Mouse (Mus musculus) lung, embryonic 14.5 days (tissue): ENCODE data around the gene Ndufa13. TPM values are rescaled to one million over a fixed set of nuclear protein-coding genes. Genes with fewer than 3 reads are reported as not detected.
A peak's percentile ranks its signal among the peaks of the same experiment; 100 is the strongest.

Experiments
- ATAC-seq: fragments of 200-750 bp; cut with Nextera tagmentation; 2 replicates; pipeline ENCODE4 v1.8.0; 2017; ENCODE audit warnings: mild to moderate bottlenecking, moderate TSS enrichment, moderate library complexity; ENCODE audit not compliant: insufficient read depth
- DNase-seq: peaks from one replicate; pipeline ENCODE4 v3.0.0-alpha.2; 2015
- H3K27ac ChIP-seq: fragments of 300-500 bp; sonication (generic); 2 replicates; pipeline ENCODE4 v1.5.1; 2014; ENCODE audit warnings: low read depth, mild to moderate bottlenecking, moderate library complexity
- H3K27me3 ChIP-seq: fragments of 300-500 bp; sonication (generic); 2 replicates; pipeline ENCODE4 v1.6.1; 2014; ENCODE audit warnings: low read length, control low read depth; ENCODE audit not compliant: insufficient read depth
- H3K36me3 ChIP-seq: fragments of 300-500 bp; sonication (generic); 2 replicates; pipeline ENCODE4 v1.6.1; 2014; ENCODE audit warnings: control low read depth; ENCODE audit not compliant: insufficient read depth
- H3K4me1 ChIP-seq: fragments of 300-500 bp; sonication (generic); 2 replicates; pipeline ENCODE4 v1.6.1; 2014; ENCODE audit warnings: antibody characterized with exemption, control low read depth; ENCODE audit not compliant: insufficient read depth
- H3K4me2 ChIP-seq: fragments of 300-500 bp; sonication (generic); 2 replicates; pipeline ENCODE4 v1.6.1; 2014; ENCODE audit warnings: mild to moderate bottlenecking
- H3K4me3 ChIP-seq: fragments of 300-500 bp; sonication (generic); 2 replicates; pipeline ENCODE4 v1.5.1; 2014; ENCODE audit warnings: low read depth, low read length
- H3K9ac ChIP-seq: fragments of 300-500 bp; sonication (generic); 2 replicates; pipeline ENCODE4 v1.6.1; 2014
- H3K9me3 ChIP-seq: fragments of 300-500 bp; sonication (generic); 2 replicates; pipeline ENCODE4 v1.6.1; 2016; ENCODE audit warnings: low read depth, low read length, control low read depth
- CTCF ChIP-seq: IDR thresholded peaks from 2 replicates; pipeline ENCODE4 v1.5.1; 2016; ENCODE audit warnings: antibody characterized with exemption, low read depth
- WGBS: fragments of 180-500 bp; shearing (Covaris S2); extraction: QIAGEN DNeasy Blood & Tissue Kit; methylation state at CpG from one replicate; pipeline ENCODE4 v1.1.7; 2014; 5-methylcytosine and 5-hydroxymethylcytosine counted together
- polyA plus RNA-seq: library from polyadenylated mRNA; unstranded; fragments of >200 nt; fragmentation: Nextera tagmentation; extraction: Ambion mirVana; gene quantifications from 2 replicates; pipeline ENCODE4 v1.2.1, GENCODE M21; 2014

Ndufa13 gene
- polyA plus RNA-seq, 1 experiment from 2014 or later: 163 TPM

GRCm38 (mm10) chr8:69850926-69851506 lies 51.3 kb downstream of the Ndufa13 start:
- H3K4me1 ChIP-seq: no peaks in the 10 kb centered on the region
- 68% methylated on average over 7 of the region's 7 CpGs for WGBS

GRCm38 (mm10) chr8:69849899-69850298 lies 52.5 kb downstream of the Ndufa13 start:
- Histone ChIP-seq H3K4me3 (no peak overlapping the region), H3K9ac (no peak overlapping the region), H3K4me2 (no peak overlapping the region), H3K9me3 (no peaks in the 10 kb centered on the region), H3K27me3 (no peaks in the 10 kb centered on the region), H3K4me1 (no peaks in the 10 kb centered on the region), H3K36me3 (no peaks in the 10 kb centered on the region), H3K27ac (no peak overlapping the region)
- 38% methylated on average over 3 of the region's 3 CpGs for WGBS
- DNase-seq: peak; percentile 37
- ATAC-seq: no peak
- peak; percentile 54 for TF ChIP-seq CTCF

More at GRCm38 (mm10) chr8:69850926-69851506, 51.3 kb downstream of the Ndufa13 start:
- Histone ChIP-seq H3K9ac (no peak overlapping the region), H3K36me3 (no peaks in the 10 kb centered on the region), H3K4me3 (no peak overlapping the region), H3K27ac (no peak overlapping the region), H3K4me2 (no peak overlapping the region), H3K9me3 (no peaks in the 10 kb centered on the region), H3K27me3 (no peaks in the 10 kb centered on the region)
- ATAC-seq (no peak), DNase-seq (no peak)
- no peak for TF ChIP-seq CTCF

- Histone ChIP-seq H3K9ac (no peak overlapping the region), H3K36me3 (no peaks in the 10 kb centered on the region), H3K4me1 (no peaks in the 10 kb centered on the region), H3K4me3 (no peak overlapping the region), H3K27ac (no peak overlapping the region), H3K9me3 (no peaks in the 10 kb centered on the region), H3K27me3 (no peaks in the 10 kb centered on the region), H3K4me2 (no peak overlapping the region)
- WGBS: 56% methylated on average over 8 of the region's 8 CpGs
- DNase-seq (peak; percentile 39), ATAC-seq (peak; percentile 64)
- TF ChIP-seq CTCF: no peak
Observed at GRCm38 (mm10) chr8:69848951-69849350, 53.4 kb downstream of the Ndufa13 start.

GRCm38 (mm10) chr8:69847167-69848065 lies 54.9 kb downstream of the Ndufa13 start:
- DNase-seq: peak; percentile 5
- WGBS: 65% methylated on average over 3 of the region's 3 CpGs
- Histone ChIP-seq H3K9ac (0 out of 2 replicates have a peak overlapping the region, but pooled peaks have one; percentile 2), H3K36me3 (no peaks in the 10 kb centered on the region), H3K9me3 (no peaks in the 10 kb centered on the region), H3K4me3 (no peak overlapping the region), H3K4me2 (no peak overlapping the region), H3K27ac (no peak overlapping the region; the same call in 1 of the 2 replicates), H3K4me1 (no peaks in the 10 kb centered on the region), H3K27me3 (no peaks in the 10 kb centered on the region)
- ATAC-seq: 0 out of 2 replicates have a peak, but pooled peaks have one; percentile 38
- no peak for TF ChIP-seq CTCF

Other genes starting within 250 kb of the Ndufa13 start
- gene Zfp964, start 248.1 kb downstream of the Ndufa13 start, polyA plus RNA-seq: 1.4 and 1.8 TPM in 2 replicates
- gene Zfp869, start 191.8 kb downstream of the Ndufa13 start, polyA plus RNA-seq: 30.2 and 31.3 TPM in 2 replicates
- gene Zfp963, start 152.6 kb downstream of the Ndufa13 start, polyA plus RNA-seq: 5.6 and 5.8 TPM in 2 replicates
- 0.22 and 0.30 TPM in 2 replicates for gene Gm20422, start 127.7 kb downstream of the Ndufa13 start, polyA plus RNA-seq
- 46.6 and 57.4 TPM in 2 replicates for gene Atp13a1, start 111.4 kb downstream of the Ndufa13 start, polyA plus RNA-seq
- 30.5 and 31.7 TPM in 2 replicates for gene Zfp866, start 111.4 kb downstream of the Ndufa13 start, polyA plus RNA-seq
- gene Gmip, start 93.9 kb downstream of the Ndufa13 start, polyA plus RNA-seq: 6.7 and 8.8 TPM in 2 replicates
- gene Lpar2, start 80.1 kb downstream of the Ndufa13 start, polyA plus RNA-seq: 0.74 and 1.0 TPM in 2 replicates
- 7.1 and 9.4 TPM in 2 replicates for gene Pbx4, start 70.1 kb downstream of the Ndufa13 start, polyA plus RNA-seq
- gene Cilp2, start 14.9 kb downstream of the Ndufa13 start, polyA plus RNA-seq: 0.25 and 0.31 TPM in 2 replicates
- 3.8 and 4.3 TPM in 2 replicates for gene Tssk6, start 374 bp downstream of the Ndufa13 start, polyA plus RNA-seq
- gene Yjefn3, start 154 bp upstream of the Ndufa13 start, polyA plus RNA-seq: 3.6 and 4.3 TPM in 2 replicates
- 81.5 and 92.4 TPM in 2 replicates for gene Gatad2a, start 93.8 kb upstream of the Ndufa13 start, polyA plus RNA-seq
- gene Mau2, start 140.2 kb upstream of the Ndufa13 start, polyA plus RNA-seq: 49.6 and 50.7 TPM in 2 replicates
- 33.6 and 39.3 TPM in 2 replicates for gene Sugp1, start 140.3 kb upstream of the Ndufa13 start, polyA plus RNA-seq
- 0.39 and 1.1 TPM in 2 replicates for gene Tm6sf2, start 170.4 kb upstream of the Ndufa13 start, polyA plus RNA-seq
- 0.05 TPM in 1 of 2 replicates, not detected in the other for gene Hapln4, start 180.9 kb upstream of the Ndufa13 start, polyA plus RNA-seq
- gene Ncan, start 218.3 kb upstream of the Ndufa13 start, polyA plus RNA-seq: 0.05 and 0.07 TPM in 2 replicates
- 23.1 and 25.2 TPM in 2 replicates for gene Nr2c2ap, start 228.8 kb upstream of the Ndufa13 start, polyA plus RNA-seq
- 17.3 TPM in 2 replicates for gene Rfxank, start 236.6 kb upstream of the Ndufa13 start, polyA plus RNA-seq
- gene Borcs8, start 236.9 kb upstream of the Ndufa13 start, polyA plus RNA-seq: 42.5 and 45.7 TPM in 2 replicates
- gene Mef2b, start 237.2 kb upstream of the Ndufa13 start, polyA plus RNA-seq: 0.26 and 0.28 TPM in 2 replicates